Mouse (Mus musculus) large intestine, adult 2 months (tissue): ENCODE results near the gene Sycp2l. TPM values are rescaled to one million over a fixed set of nuclear protein-coding genes. Genes with fewer than 3 reads are reported as not detected.

ENCODE experiments used
- DNase-seq: peaks from one replicate; pipeline ENCODE4 v3.0.0-alpha.2; 2012; ENCODE audit warnings: low read depth, low spot score
- WGBS: fragments of 180-500 bp; shearing (Covaris S2); methylation state at CpG from one replicate; pipeline ENCODE4 v1.1.7; 2018; 5-methylcytosine and 5-hydroxymethylcytosine counted together
- polyA plus RNA-seq: library from polyadenylated mRNA; depleted of rRNA; stranded (reverse); fragments of >200 nt; gene quantifications from 2 replicates; pipeline ENCODE4 v1.2.3, GENCODE M21; 2012; rRNA removed

Sycp2l gene
- polyA plus RNA-seq, 1 experiment = not detected

GRCm38 (mm10) chr13:41219056-41219455, 104.9 kb downstream of the Sycp2l start:
- WGBS = 25% methylated on average over 1 of the region's 1 CpGs
- DNase-seq = no peak

- DNase-seq = no peak
- WGBS = 2% methylated on average over 39 of the region's 39 CpGs
Observed at GRCm38 (mm10) chr13:41219687-41220303, 105.7 kb downstream of the Sycp2l start.

- no peak for DNase-seq
- WGBS = 4% methylated on average over 75 of the region's 77 CpGs
Observed at GRCm38 (mm10) chr13:41220304-41220834, 106.3 kb downstream of the Sycp2l start, which contains the start of gene Elovl2. TSS of gene Elovl2 (minus strand) at chr13:41220405.

Other genes starting within 250 kb of the Sycp2l start
- gene Pak1ip1, start 113.3 kb upstream of the Sycp2l start, polyA plus RNA-seq = 33.4 and 37.2 TPM in 2 replicates
- gene Tmem14c, start 98.0 kb upstream of the Sycp2l start, polyA plus RNA-seq = 132 and 145 TPM in 2 replicates
- gene Mak, start 34.6 kb upstream of the Sycp2l start, polyA plus RNA-seq = 0.01 TPM in 1 of 2 replicates, not detected in the other
- not detected in 2 replicates for gene Gcm2, start 3.3 kb upstream of the Sycp2l start, polyA plus RNA-seq
- 0.07 and 0.09 TPM in 2 replicates for gene Elovl2, start 106.1 kb downstream of the Sycp2l start, polyA plus RNA-seq
- gene Smim13, start 135.5 kb downstream of the Sycp2l start, polyA plus RNA-seq = 2.7 and 3.0 TPM in 2 replicates
- not detected in 2 replicates for gene Gm17364, start 159.7 kb downstream of the Sycp2l start, polyA plus RNA-seq